8 mouse cellular contexts compared by ENCODE assay signal in the genomic region with DNA sequence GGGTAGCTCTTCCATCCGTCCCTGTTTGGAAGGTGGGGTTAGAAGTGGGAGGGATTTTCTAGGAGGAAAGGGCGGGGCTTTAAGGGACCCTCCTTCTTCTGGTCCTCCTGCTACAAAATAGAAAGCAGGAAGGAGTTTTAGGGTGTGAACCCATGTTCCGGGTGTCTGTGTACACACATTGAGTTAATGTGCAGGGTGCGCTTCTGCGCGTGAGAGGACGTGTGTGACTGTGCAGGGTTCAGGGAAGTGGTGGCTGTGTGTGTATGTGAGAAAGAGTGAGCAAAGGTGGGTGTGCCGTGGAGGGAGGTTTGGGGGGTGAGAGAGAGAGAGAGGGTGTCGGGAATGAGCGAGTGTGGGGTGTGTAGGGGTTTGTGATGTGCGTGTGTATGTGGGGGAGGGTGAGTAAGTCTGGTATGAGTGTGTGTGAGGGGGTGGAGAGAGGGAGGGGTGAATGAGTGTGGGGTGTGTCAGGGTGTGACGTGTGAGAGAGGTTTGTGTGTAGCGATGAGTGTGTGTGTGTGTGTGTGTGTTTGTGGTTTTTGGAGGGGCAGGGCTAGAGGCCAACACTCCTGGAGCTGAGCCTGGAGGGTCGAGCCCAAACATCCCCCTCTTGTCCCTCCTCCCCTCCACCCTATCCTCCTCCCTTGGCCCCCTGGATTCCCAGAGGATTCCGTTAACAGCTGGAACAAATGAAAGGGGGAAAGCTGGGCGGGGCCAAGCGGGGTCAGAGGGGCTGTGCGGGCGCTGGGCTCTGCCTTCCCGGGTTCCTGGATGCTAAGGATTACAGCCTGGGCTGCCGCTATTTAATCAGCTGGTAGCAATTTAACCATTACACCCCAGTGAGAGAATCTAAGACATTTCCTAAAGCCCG.
DNase-seq lines count a peak whose midpoint lies in the region; ATAC-seq lines count a peak whose summit lies in the region.

No protein-coding gene starts in this region.

- DNase-seq in Muller cell, postnatal 12 days (ENCODE audit: inconsistent ontology term): peak; percentile 71
- DNase-seq in lung, postnatal 36 days: peak; percentile 73
- peak; percentile 55 for DNase-seq in ovary, postnatal 14 days (ENCODE audit: low spot score)
- DNase-seq in left cerebral cortex, adult 9 months (ENCODE audit: low spot score in 2 of 2): no peak
- no peak for DNase-seq in c-Kit-positive CD71-positive TER-119-positive erythroid progenitor cells, embryonic 14.5 days (ENCODE audit: low spot score)

- H3K36me3 ChIP-seq in embryonic facial prominence, embryonic 13.5 days: no peaks in the 10 kb centered on the region
- no peaks in the 10 kb centered on the region for H3K36me3 ChIP-seq in heart, embryonic 12.5 days
- H3K36me3 ChIP-seq in kidney, embryonic 15.5 days: no peaks in the 10 kb centered on the region

- no peaks in the 10 kb centered on the region for H3K27me3 ChIP-seq in embryonic facial prominence, embryonic 13.5 days
- H3K27me3 ChIP-seq in heart, embryonic 12.5 days (replicated peaks): no peaks in the 10 kb centered on the region
- peaks cover 13% of the 10 kb centered on the region for H3K27me3 ChIP-seq in kidney, embryonic 15.5 days

- peaks cover 47% of the 10 kb centered on the region for H3K4me1 ChIP-seq in embryonic facial prominence, embryonic 13.5 days
- peaks cover 32% of the 10 kb centered on the region for H3K4me1 ChIP-seq in heart, embryonic 12.5 days (replicated peaks)
- peaks cover 31% of the 10 kb centered on the region for H3K4me1 ChIP-seq in kidney, embryonic 15.5 days

- peak overlapping the region; percentile 29 for H3K4me3 ChIP-seq in embryonic facial prominence, embryonic 13.5 days
- peak overlapping the region; percentile 35 for H3K4me3 ChIP-seq in heart, embryonic 12.5 days
- peak overlapping the region; percentile 30 for H3K4me3 ChIP-seq in kidney, embryonic 15.5 days (replicated peaks)

- H3K9ac ChIP-seq in embryonic facial prominence, embryonic 13.5 days: peak overlapping the region; percentile 52; the same call in 1 of the 2 replicates
- H3K9ac ChIP-seq in heart, embryonic 12.5 days: peak overlapping the region; percentile 69
- peak overlapping the region; percentile 21; the same call in 1 of the 2 replicates for H3K9ac ChIP-seq in kidney, embryonic 15.5 days

- no peaks in the 10 kb centered on the region for H3K9me3 ChIP-seq in embryonic facial prominence, embryonic 13.5 days
- no peaks in the 10 kb centered on the region; the same call in 1 of the 2 replicates for H3K9me3 ChIP-seq in heart, embryonic 12.5 days (replicated peaks)
- H3K9me3 ChIP-seq in kidney, embryonic 15.5 days (replicated peaks): no peaks in the 10 kb centered on the region

- peak overlapping the region; percentile 89 for H3K27ac ChIP-seq in embryonic facial prominence, embryonic 13.5 days
- H3K27ac ChIP-seq in heart, embryonic 12.5 days (ENCODE audit: poor library complexity, severe bottlenecking): peak overlapping the region; percentile 18
- peak overlapping the region; percentile 73 for H3K27ac ChIP-seq in kidney, embryonic 15.5 days

- WGBS in embryonic facial prominence, embryonic 13.5 days: 3% methylated on average over 22 of the region's 22 CpGs
- WGBS in heart, embryonic 12.5 days: 6% methylated on average over 22 of the region's 22 CpGs
- WGBS in kidney, embryonic 15.5 days: 4% methylated on average over 22 of the region's 22 CpGs

- H3K4me2 ChIP-seq in embryonic facial prominence, embryonic 13.5 days: peak overlapping the region; percentile 59
- H3K4me2 ChIP-seq in heart, embryonic 12.5 days: peak overlapping the region; percentile 78
- peak overlapping the region; percentile 58 for H3K4me2 ChIP-seq in kidney, embryonic 15.5 days

- peak; percentile 84 for ATAC-seq in embryonic facial prominence, embryonic 13.5 days (ENCODE audit: insufficient number of reproducible peaks, insufficient read depth, low FRiP score, low TSS enrichment, low read depth)
- ATAC-seq in heart, embryonic 12.5 days (ENCODE audit: insufficient number of reproducible peaks, low FRiP score): peak; percentile 71
- ATAC-seq in kidney, embryonic 15.5 days (replicated peaks; ENCODE audit: low FRiP score): peak; percentile 81

Comparison
In these comparisons a context has a peak if more than half of its experiments do, and no peak if none do; other contexts are left out.
1. DNase-seq: peak in Muller cell, postnatal 12 days (single experiment), lung, postnatal 36 days (single experiment) and ovary, postnatal 14 days (single experiment); none in left cerebral cortex, adult 9 months (0 of 2) and c-Kit-positive CD71-positive TER-119-positive erythroid progenitor cells, embryonic 14.5 days (single experiment).
2. H3K27ac ChIP-seq: peak in every context shown above with its lines; median percentile 89 in embryonic facial prominence, embryonic 13.5 days; 73 in kidney, embryonic 15.5 days; 18 in heart, embryonic 12.5 days.
3. Peak in every context shown above with its lines, with median percentiles within 50 percentile points of each other: ATAC-seq, H3K4me2 ChIP-seq, H3K4me3 ChIP-seq and H3K9ac ChIP-seq.